Mouse (Mus musculus): ENCODE results near the gene Ilk. TPM values are rescaled to one million over a fixed set of nuclear protein-coding genes. Genes with fewer than 3 reads are reported as not detected.

Ilk gene
- polyA plus RNA-seq, 1 experiment: 256 TPM

- no peak for DNase-seq (ENCODE audit: low read depth)
These were observed 50.3 kb downstream of the Ilk start for GRCm38 (mm10) chr7:105786506-105787284.

- no peak for DNase-seq (ENCODE audit: low read depth)
These were observed 51.1 kb downstream of the Ilk start, which contains the start of gene Dchs1 for GRCm38 (mm10) chr7:105787285-105788140. TSS of gene Dchs1 (minus strand) at chr7:105787654.

- no peak for DNase-seq (ENCODE audit: low read depth)
These were observed 54.8 kb downstream of the Ilk start for GRCm38 (mm10) chr7:105791147-105791546.

Other genes starting within 250 kb of the Ilk start
- 70.7 and 84.7 TPM in 2 replicates for gene Smpd1, start 182.2 kb upstream of the Ilk start, polyA plus RNA-seq (2012; rRNA removed)
- 22.7 and 22.8 TPM in 2 replicates for gene Apbb1, start 154.9 kb upstream of the Ilk start, polyA plus RNA-seq (2012; rRNA removed)
- gene Hpx, start 136.5 kb upstream of the Ilk start, polyA plus RNA-seq (2012; rRNA removed): 1.7 and 5.6 TPM in 2 replicates
- gene Trim3, start 103.0 kb upstream of the Ilk start, polyA plus RNA-seq (2012; rRNA removed): 52.2 and 52.6 TPM in 2 replicates
- gene Timm10b, start 96.5 kb upstream of the Ilk start, polyA plus RNA-seq (2012; rRNA removed): 131 and 158 TPM in 2 replicates
- 76.7 and 83.7 TPM in 2 replicates for gene Arfip2, start 96.2 kb upstream of the Ilk start, polyA plus RNA-seq (2012; rRNA removed)
- gene Gm45799, start 96.0 kb upstream of the Ilk start, polyA plus RNA-seq (2012; rRNA removed): 118 and 194 TPM in 2 replicates
- 2.8 and 3.3 TPM in 2 replicates for gene Dnhd1, start 85.8 kb upstream of the Ilk start, polyA plus RNA-seq (2012; rRNA removed)
- 13.1 and 14.3 TPM in 2 replicates for gene Rrp8, start 793 bp downstream of the Ilk start, polyA plus RNA-seq (2012; rRNA removed)
- gene Taf10, start 7.8 kb downstream of the Ilk start, polyA plus RNA-seq (2012; rRNA removed): 426 and 440 TPM in 2 replicates
- gene Tpp1, start 15.6 kb downstream of the Ilk start, polyA plus RNA-seq (2012; rRNA removed): 122 and 170 TPM in 2 replicates
- gene Dchs1, start 51.1 kb downstream of the Ilk start, polyA plus RNA-seq (2012; rRNA removed): 5.8 and 7.3 TPM in 2 replicates
- gene Mrpl17, start 74.5 kb downstream of the Ilk start, polyA plus RNA-seq (2012; rRNA removed): 306 and 351 TPM in 2 replicates
- 5.2 and 5.4 TPM in 2 replicates for gene Gm4070, start 217.4 kb downstream of the Ilk start, polyA plus RNA-seq (2012; rRNA removed)